Mouse (Mus musculus) intestine, postnatal 0 days (tissue): ENCODE data around the gene Unc45a. TPM values are rescaled to one million over a fixed set of nuclear protein-coding genes. Genes with fewer than 3 reads are reported as not detected.

Source experiments
- ATAC-seq: fragments of 200-750 bp; cut with Nextera tagmentation; 2 replicates; pipeline ENCODE4 v1.8.0; 2017; ENCODE audit warnings: mild to moderate bottlenecking, moderate TSS enrichment, moderate library complexity
- H3K27ac ChIP-seq: fragments of 300-500 bp; sonication (generic); 2 replicates; pipeline ENCODE4 v1.5.1; 2014; ENCODE audit warnings: mild to moderate bottlenecking, low read depth, low read length, moderate library complexity
- H3K27me3 ChIP-seq: fragments of 300-500 bp; sonication (generic); replicated peaks from 2 replicates; pipeline ENCODE4 v1.6.1; 2014; ENCODE audit warnings: low read length, mixed read lengths; ENCODE audit not compliant: control insufficient read depth, insufficient read depth
- H3K36me3 ChIP-seq: fragments of 300-500 bp; sonication (generic); 2 replicates; pipeline ENCODE4 v1.6.1; 2014; ENCODE audit warnings: mild to moderate bottlenecking, moderate library complexity; ENCODE audit not compliant: control insufficient read depth, insufficient read depth
- H3K4me1 ChIP-seq: fragments of 300-500 bp; sonication (generic); replicated peaks from 2 replicates; pipeline ENCODE4 v1.6.1; 2014; ENCODE audit warnings: antibody characterized with exemption, low read length, mixed read lengths; ENCODE audit not compliant: control insufficient read depth, insufficient read depth
- H3K4me2 ChIP-seq: fragments of 300-500 bp; sonication (generic); replicated peaks from 2 replicates; pipeline ENCODE4 v1.6.1; 2014; ENCODE audit warnings: low read depth, mild to moderate bottlenecking, moderate library complexity
- H3K4me3 ChIP-seq: fragments of 300-500 bp; sonication (generic); 2 replicates; pipeline ENCODE4 v1.5.1; 2014; ENCODE audit warnings: low read depth, low read length
- H3K9ac ChIP-seq: fragments of 300-500 bp; sonication (generic); 2 replicates; pipeline ENCODE4 v1.6.1; 2014; ENCODE audit warnings: mild to moderate bottlenecking, low read depth, low read length
- H3K9me3 ChIP-seq: fragments of 300-500 bp; sonication (generic); 2 replicates; pipeline ENCODE4 v1.6.1; 2016; ENCODE audit warnings: mixed run types; ENCODE audit not compliant: control insufficient read depth
- CTCF ChIP-seq: sonication (generic); IDR thresholded peaks from 2 replicates; pipeline ENCODE4 v1.5.1; 2016; ENCODE audit warnings: low read depth, mild to moderate bottlenecking, control low read depth, antibody characterized with exemption, moderate library complexity
- WGBS: fragments of 180-500 bp; shearing (Covaris S2); extraction: QIAGEN DNeasy Blood & Tissue Kit; methylation state at CpG from one replicate; pipeline ENCODE4 v1.1.7; 2014; 5-methylcytosine and 5-hydroxymethylcytosine counted together
- polyA plus RNA-seq: library from polyadenylated mRNA; unstranded; fragments of >200 nt; fragmentation: Nextera tagmentation; extraction: Ambion mirVana; gene quantifications from 2 replicates; pipeline ENCODE4 v1.2.1, GENCODE M21; 2015

The Unc45a gene
- polyA plus RNA-seq, 1 experiment from 2014 or later: 20.0 TPM

GRCm38 (mm10) chr7:80287736-80288135 is 53.1 kb downstream of the Unc45a start:
- WGBS: 76% methylated on average over 10 of the region's 10 CpGs
- Histone ChIP-seq H3K36me3 (peaks cover 51% of the 10 kb centered on the region), H3K4me3 (no peak overlapping the region), H3K27me3 (no peaks in the 10 kb centered on the region), H3K27ac (no peak overlapping the region), H3K4me1 (no peaks in the 10 kb centered on the region), H3K4me2 (no peak overlapping the region), H3K9ac (no peak overlapping the region), H3K9me3 (no peaks in the 10 kb centered on the region)
- ATAC-seq: no peak
- TF ChIP-seq CTCF: no peak

DNA sequence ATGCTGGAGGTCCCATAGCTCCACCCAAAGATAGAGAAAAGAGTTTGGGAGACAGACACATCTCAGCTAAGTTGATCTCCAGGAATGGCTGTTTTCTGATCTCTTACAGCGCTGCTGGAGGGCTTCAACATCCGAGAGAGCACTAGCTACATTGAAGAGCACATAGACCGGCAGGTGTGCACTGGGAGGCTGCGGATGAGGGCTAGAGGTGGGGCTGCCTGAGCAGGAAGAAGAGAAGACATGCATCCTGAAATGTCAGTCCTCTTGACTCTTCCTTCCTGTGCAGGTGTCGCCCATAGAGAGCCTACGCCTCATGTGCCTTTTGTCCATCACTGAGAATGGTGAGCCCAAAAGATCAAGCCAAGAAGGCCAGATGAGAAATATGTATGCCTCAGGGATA is 55.1 kb downstream of the Unc45a start:
- Histone ChIP-seq H3K27ac (no peak overlapping the region; the same call in 1 of the 2 replicates), H3K4me3 (no peak overlapping the region), H3K9me3 (no peaks in the 10 kb centered on the region), H3K9ac (no peak overlapping the region), H3K4me2 (no peak overlapping the region), H3K36me3 (peaks cover 51% of the 10 kb centered on the region), H3K4me1 (no peaks in the 10 kb centered on the region), H3K27me3 (no peaks in the 10 kb centered on the region)
- TF ChIP-seq CTCF: no peak
- WGBS: 93% methylated on average over 6 of the region's 6 CpGs
- no peak for ATAC-seq

DNA sequence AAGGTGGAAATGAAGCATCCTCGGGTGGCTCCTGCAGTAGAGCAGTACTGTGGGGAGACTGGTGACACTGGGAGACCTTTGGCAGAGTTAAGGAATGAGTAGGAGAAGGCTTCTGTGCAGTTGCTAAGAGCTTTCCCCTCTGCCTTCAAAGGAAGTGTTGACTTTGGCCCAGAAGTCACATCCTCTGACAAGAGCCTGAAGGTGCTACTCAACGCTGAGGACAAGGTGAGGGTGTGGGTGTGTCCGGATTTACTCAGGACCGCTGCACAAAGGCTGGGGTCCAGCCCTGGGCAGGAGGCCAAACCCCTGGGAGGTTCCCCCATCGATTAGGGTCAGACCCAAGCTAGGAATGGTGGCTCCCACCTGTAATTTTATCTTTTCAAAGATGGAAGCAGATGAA is 56.4 kb downstream of the Unc45a start:
- no peak for TF ChIP-seq CTCF
- Histone ChIP-seq H3K36me3 (peaks cover 52% of the 10 kb centered on the region), H3K4me2 (no peak overlapping the region), H3K27me3 (no peaks in the 10 kb centered on the region), H3K4me1 (no peaks in the 10 kb centered on the region), H3K9me3 (no peaks in the 10 kb centered on the region), H3K27ac (peak overlapping the region; percentile 62), H3K4me3 (no peak overlapping the region), H3K9ac (no peak overlapping the region)
- WGBS: 80% methylated on average over 5 of the region's 5 CpGs
- 0 out of 2 replicates have a peak, but pooled peaks have one; percentile 22 for ATAC-seq

DNA sequence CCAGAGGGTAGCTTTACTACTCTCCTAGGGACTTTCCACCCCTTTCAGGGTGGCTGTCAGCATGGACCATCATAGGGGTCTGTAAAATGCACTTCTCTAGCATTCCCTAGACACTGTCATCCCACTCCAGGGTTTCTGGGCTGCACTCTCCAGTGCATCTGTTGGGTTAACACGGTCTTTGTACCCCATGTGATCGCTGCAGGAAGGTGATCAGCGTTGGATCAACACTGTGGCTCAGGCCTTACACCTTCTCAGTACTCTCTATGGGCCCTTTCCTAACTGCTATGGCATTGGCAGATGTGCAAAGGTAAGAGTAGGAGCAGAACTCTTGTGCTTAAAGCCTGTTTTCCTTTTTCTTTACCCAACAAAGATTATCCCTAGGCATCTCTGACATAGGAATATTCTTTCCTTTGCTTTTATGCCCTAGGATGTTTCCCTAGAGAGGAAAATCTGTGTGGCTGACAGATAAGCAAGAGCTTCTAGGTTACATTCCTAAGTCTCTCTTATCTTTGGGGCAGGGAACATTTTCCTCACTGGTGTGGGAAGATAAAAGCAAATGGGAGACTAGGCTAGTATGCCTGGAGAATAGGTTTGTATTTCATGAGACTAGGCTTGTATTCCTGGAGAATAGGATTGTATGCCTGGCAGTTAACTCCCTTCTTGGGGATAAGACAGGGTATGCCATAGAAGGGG is 57.4 kb downstream of the Unc45a start:
- peak; percentile 49; the same call in 1 of the 2 replicates for ATAC-seq

DNA sequence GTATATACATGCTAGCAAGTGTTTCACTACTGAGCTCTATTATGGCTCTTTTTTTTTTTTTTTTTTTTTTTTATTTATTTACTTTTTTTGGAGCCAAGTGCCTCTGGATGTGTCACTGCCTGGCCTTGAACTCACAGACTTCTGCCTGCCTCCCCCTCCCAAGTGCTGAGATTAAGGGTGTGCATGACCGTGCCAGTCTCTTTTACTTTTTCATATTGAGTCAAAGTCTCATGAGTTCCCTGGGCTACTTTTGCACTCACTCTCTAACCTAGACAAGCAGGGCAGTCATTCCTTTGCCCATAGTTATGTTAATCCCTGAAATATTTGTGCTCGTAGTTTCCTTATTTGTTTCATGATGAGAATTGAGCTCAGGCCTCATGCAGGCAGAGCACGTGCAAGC is 59.2 kb downstream of the Unc45a start:
- peaks cover 50% of the 10 kb centered on the region for H3K36me3 ChIP-seq
- no peaks in the 10 kb centered on the region for H3K9me3 ChIP-seq
- no peak overlapping the region for H3K4me3 ChIP-seq
- no peak overlapping the region for H3K9ac ChIP-seq
- no peaks in the 10 kb centered on the region for H3K27me3 ChIP-seq
- TF ChIP-seq CTCF: no peak
- no peak overlapping the region for H3K27ac ChIP-seq
- 77% methylated on average over 3 of the region's 3 CpGs for WGBS
- H3K4me2 ChIP-seq: no peak overlapping the region
- no peaks in the 10 kb centered on the region for H3K4me1 ChIP-seq
- ATAC-seq: no peak

More for the DNA sequence above, 57.4 kb downstream of the Unc45a start:
- no peak overlapping the region for H3K4me3 ChIP-seq
- peak overlapping the region; percentile 55 for H3K27ac ChIP-seq
- WGBS: 48% methylated on average over 3 of the region's 3 CpGs
- H3K4me1 ChIP-seq: no peaks in the 10 kb centered on the region
- peaks cover 62% of the 10 kb centered on the region for H3K36me3 ChIP-seq
- H3K9ac ChIP-seq: no peak overlapping the region
- H3K9me3 ChIP-seq: no peaks in the 10 kb centered on the region
- no peaks in the 10 kb centered on the region for H3K27me3 ChIP-seq
- no peak overlapping the region for H3K4me2 ChIP-seq
- no peak for TF ChIP-seq CTCF

DNA sequence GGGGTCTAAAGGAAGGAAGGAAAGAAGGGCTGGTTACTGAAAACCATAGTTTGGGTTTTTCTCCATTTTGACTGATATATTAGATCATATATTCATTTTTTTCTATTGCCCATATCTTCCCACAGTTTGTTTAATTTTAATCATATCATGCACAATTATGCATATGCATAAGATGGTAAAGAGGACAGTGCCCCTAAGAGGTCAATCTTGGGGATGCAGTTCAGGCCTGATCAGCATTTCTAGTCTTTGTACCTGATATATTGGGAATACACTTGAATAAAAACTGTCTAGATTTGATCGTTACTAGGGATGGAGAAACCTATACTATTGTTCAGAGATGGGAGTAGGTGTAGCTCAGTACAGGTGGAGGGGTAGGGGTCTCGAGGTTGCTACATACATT is 59.8 kb downstream of the Unc45a start:
- Histone ChIP-seq H3K27ac (no peak overlapping the region), H3K36me3 (peaks cover 52% of the 10 kb centered on the region), H3K27me3 (no peaks in the 10 kb centered on the region), H3K4me1 (no peaks in the 10 kb centered on the region), H3K9me3 (no peaks in the 10 kb centered on the region), H3K4me3 (no peak overlapping the region), H3K9ac (no peak overlapping the region), H3K4me2 (no peak overlapping the region)
- peak; percentile 50 for TF ChIP-seq CTCF
- no peak for ATAC-seq
- 93% methylated on average over 2 of the region's 2 CpGs for WGBS
